Mouse (Mus musculus) kidney, adult 2 months (tissue): ENCODE results near the gene Psmb10. TPM values are rescaled to one million over a fixed set of nuclear protein-coding genes. Genes with fewer than 3 reads are reported as not detected.

ENCODE experiments used
- DNase-seq: peaks from one replicate; pipeline ENCODE4 v3.0.0; 2021
- H3K27ac ChIP-seq: fragments of 200-500 bp; 2 replicates; pipeline ENCODE4 v1.5.1; 2012; ENCODE audit warnings: low read depth, low read length, control low read depth, inconsistent platforms; ENCODE audit not compliant: insufficient read depth
- H3K27me3 ChIP-seq: fragments of 200-500 bp; replicated peaks from 2 replicates; pipeline ENCODE4 v1.6.1; 2012; ENCODE audit warnings: mild to moderate bottlenecking, moderate library complexity, low read length, inconsistent platforms; ENCODE audit not compliant: control insufficient read depth, insufficient read depth
- H3K36me3 ChIP-seq: fragments of 200-500 bp; 2 replicates; pipeline ENCODE4 v1.6.1; 2012; ENCODE audit warnings: mild to moderate bottlenecking, moderate library complexity, low read length, inconsistent platforms; ENCODE audit not compliant: control insufficient read depth, insufficient read depth
- H3K4me1 ChIP-seq: fragments of 200-500 bp; 2 replicates; pipeline ENCODE4 v1.6.1; 2011; ENCODE audit warnings: low read length; ENCODE audit not compliant: control insufficient read depth, insufficient read depth
- H3K4me3 ChIP-seq: fragments of 200-500 bp; 2 replicates; pipeline ENCODE4 v1.5.1; 2011; ENCODE audit warnings: mild to moderate bottlenecking, low read depth, low read length, control low read depth; ENCODE audit not compliant: insufficient read depth
- CTCF ChIP-seq: fragments of 200-500 bp; conservative IDR thresholded peaks from 2 replicates; pipeline ENCODE4 v1.5.1; 2011; ENCODE audit warnings: low read depth, mild to moderate bottlenecking, control low read depth, low read length, moderate library complexity, mixed read lengths; ENCODE audit not compliant: insufficient read depth, insufficient read length
- POLR2A ChIP-seq: fragments of 200-500 bp; IDR thresholded peaks from one replicate; pipeline ENCODE4 v1.6.1; 2011; ENCODE audit warnings: low read depth, low read length, control low read depth
- WGBS: fragments of 180-500 bp; shearing (Covaris S2); methylation state at CpG from one replicate; pipeline ENCODE4 v1.1.7; 2018; 5-methylcytosine and 5-hydroxymethylcytosine counted together
- polyA plus RNA-seq: library from polyadenylated mRNA; depleted of rRNA; stranded (reverse); fragments of >200 nt; gene quantifications from 2 replicates; pipeline ENCODE4 v1.2.3, GENCODE M21; 2012

Gene Psmb10
- polyA plus RNA-seq, 1 experiment, result 88.0 TPM

DNA sequence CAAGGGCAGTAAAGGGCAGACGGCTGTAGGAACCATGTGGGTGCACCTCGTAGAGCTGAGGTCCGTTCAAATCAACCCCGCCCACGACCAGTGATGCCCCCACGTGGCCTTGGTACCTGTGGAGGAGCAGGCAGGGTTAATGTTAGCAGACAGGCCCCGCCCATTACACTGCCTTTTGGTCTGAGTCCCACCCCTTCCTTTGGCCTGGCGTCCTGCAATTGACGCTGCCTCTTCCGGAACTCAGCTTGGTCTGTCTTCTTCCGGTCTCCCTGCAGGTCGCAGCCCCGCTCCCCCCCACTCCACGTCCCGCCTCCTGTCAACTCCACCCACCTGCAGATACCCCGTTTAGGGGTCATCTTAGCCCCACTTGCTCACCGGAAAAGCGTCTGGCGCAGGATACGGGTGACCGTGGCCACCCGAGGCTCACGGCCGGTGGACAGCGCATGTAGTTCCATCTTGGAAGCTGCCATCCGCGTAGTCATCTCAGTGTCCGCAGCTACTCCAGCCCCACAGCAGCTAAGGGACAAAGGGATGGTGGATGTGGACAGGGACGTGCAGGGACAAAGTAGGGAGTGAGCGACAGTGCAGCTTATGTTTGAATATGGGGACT lies 1.3 kb downstream of the Psmb10 start:
- Histone ChIP-seq H3K4me3 (peak overlapping the region; percentile 91), H3K36me3 (no peaks in the 10 kb centered on the region), H3K4me1 (peaks cover 4% of the 10 kb centered on the region; the same call in 1 of the 2 replicates), H3K27ac (peak overlapping the region; percentile 79), H3K27me3 (no peaks in the 10 kb centered on the region)
- WGBS, result under 1% methylated on average over 30 of the region's 30 CpGs
- TF ChIP-seq CTCF (0 out of 2 replicates have a peak, but pooled peaks have one; percentile 14), POLR2A (peak; percentile 78)
- DNase-seq, result peak; percentile 97

DNA sequence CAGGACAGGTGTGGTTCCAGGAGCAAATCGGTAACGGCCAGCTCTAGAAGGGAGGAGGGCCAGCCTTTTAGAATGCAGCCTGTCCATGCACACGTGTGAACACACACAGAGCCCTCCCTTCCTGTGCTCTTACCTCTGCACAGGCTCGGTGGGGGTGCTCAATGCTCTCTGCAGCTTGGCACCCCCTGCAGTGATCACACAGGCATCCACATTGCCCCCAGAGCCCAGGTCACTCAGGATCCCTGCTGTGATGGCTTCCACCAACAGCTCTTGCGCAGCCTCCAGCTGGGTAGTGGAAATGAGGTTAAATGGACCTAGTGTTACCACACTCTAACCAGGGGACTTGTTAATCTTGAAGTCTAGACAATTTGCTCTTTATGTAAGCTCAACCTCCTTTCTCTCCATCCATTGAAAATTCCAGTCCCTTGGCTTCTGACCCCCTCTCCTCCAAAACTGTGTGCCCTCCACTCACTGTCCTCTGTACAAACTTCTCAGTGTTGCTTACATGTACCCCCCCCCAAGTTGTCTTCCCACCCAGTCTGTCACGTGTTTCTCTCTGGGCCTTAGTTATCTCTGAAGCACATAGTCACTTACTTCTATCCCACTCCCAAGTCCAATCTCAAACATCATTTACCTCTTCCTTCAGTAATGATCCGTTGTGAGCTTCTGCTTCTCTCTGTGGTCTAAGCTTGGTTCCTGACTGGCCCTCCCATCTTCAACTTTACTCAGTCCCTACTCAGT lies 2.2 kb downstream of the Psmb10 start:
- Histone ChIP-seq H3K27me3 (no peaks in the 10 kb centered on the region), H3K4me3 (no peak overlapping the region), H3K27ac (no peak overlapping the region), H3K36me3 (no peaks in the 10 kb centered on the region), H3K4me1 (peaks cover 4% of the 10 kb centered on the region; the same call in 1 of the 2 replicates)
- DNase-seq, result no peak
- WGBS, result 38% methylated on average over 7 of the region's 7 CpGs
- TF ChIP-seq POLR2A (no peak), CTCF (no peak)

DNA sequence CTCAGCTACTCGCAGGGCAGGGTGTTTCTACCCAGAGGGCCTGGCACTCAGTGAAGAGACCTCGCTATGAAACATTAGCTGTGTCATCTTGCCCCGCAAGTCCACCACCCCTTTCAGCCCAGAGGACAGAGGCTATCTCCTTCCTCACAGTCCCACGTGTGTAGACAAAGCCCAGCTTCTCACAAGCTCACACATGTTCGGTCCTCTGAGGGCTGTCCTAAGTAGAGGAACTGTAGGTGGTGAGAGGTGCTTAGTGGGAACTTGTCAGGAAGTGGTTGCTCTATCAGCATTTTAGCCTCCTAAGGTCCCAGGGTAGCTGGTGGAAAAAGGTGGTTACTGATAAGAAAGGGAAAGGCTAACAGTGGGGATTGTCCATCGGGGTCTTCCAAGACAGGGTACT lies 3.1 kb downstream of the Psmb10 start:
- Histone ChIP-seq H3K27me3 (no peaks in the 10 kb centered on the region), H3K27ac (no peak overlapping the region), H3K4me1 (peaks cover 4% of the 10 kb centered on the region; the same call in 1 of the 2 replicates), H3K4me3 (no peak overlapping the region), H3K36me3 (no peaks in the 10 kb centered on the region)
- no peak for DNase-seq
- WGBS, result 75% methylated on average over 6 of the region's 6 CpGs
- TF ChIP-seq POLR2A (no peak), CTCF (no peak)

DNA sequence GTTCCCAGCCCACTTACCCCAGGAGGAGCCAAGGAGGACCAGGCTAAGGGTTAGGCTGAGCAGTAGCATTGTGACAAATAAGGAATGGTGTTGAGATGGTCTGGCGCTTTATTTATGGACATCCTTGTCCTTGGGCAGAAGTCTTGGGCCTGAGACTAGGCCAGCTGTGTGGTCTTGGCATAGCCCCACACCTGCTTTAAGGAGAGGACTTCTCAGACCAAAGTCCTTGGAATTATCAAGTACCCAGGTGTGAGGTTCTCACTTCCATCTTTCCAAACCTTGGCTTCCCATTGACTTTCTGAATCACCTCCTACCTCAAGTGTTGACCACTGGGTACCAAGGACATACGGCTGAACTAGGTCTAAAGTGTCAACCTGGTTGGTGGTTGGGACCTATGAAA lies 4.5 kb downstream of the Psmb10 start, which contains the start of gene Ctrl:
Gene Ctrl (minus strand): TSS at position 101 of the 400 bp plus-strand sequence.
- peaks cover 4% of the 10 kb centered on the region; the same call in 1 of the 2 replicates for H3K4me1 ChIP-seq
- no peaks in the 10 kb centered on the region for H3K27me3 ChIP-seq
- no peaks in the 10 kb centered on the region for H3K36me3 ChIP-seq
- WGBS, result 91% methylated on average over 2 of the region's 2 CpGs
- no peak for DNase-seq
- TF ChIP-seq POLR2A (no peak), CTCF (no peak)
- H3K27ac ChIP-seq, result no peak within 1 kb of the TSS
- no peak within 1 kb of the TSS for H3K4me3 ChIP-seq

DNA sequence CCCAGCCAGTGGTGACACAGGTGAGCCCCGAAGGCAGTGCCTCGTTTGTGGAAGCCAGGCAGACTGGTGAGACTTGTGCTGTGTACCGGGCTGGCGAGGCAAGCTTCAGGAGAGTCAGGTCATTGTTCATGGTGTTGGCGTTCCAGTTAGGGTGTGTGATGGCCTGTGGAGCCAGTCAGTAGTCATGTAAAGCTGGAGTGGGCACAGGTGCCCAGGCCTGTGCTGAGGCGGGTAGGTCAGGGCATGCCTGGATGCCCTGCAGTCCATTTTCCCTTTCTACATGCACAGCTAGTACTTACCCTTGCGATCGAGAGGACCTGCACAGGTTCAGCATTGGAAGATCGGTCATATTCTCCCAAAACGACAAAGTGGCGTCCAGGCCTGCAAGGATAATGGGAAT lies 5.7 kb downstream of the Psmb10 start:
- Histone ChIP-seq H3K27me3 (no peaks in the 10 kb centered on the region), H3K4me1 (peaks cover 4% of the 10 kb centered on the region; the same call in 1 of the 2 replicates), H3K27ac (no peak overlapping the region), H3K36me3 (no peaks in the 10 kb centered on the region), H3K4me3 (no peak overlapping the region)
- WGBS, result 90% methylated on average over 11 of the region's 11 CpGs
- no peak for TF ChIP-seq CTCF
- no peak for TF ChIP-seq POLR2A
- no peak for DNase-seq

DNA sequence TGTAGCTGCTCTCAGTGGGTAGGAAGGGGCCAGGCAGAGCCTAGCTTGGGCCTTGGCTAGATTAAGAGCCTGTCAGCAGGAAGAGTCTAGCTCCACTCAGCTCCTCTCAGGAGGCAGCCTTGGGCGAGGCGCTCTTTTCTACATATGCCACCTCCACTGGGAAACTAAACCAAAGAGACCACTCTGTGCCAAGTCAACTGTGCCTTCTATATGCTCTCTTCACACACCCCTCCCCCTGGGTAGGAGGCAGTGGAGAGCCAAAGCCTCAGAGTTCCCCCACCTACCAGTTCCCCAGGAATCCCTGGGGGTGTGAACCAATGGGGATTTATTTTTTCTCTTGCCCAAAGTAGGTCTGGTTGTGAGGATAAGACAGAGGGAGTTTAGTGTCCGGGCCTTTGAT lies 7.0 kb downstream of the Psmb10 start:
- Histone ChIP-seq H3K4me1 (no peaks in the 10 kb centered on the region), H3K36me3 (no peaks in the 10 kb centered on the region), H3K4me3 (no peak overlapping the region), H3K27ac (no peak overlapping the region), H3K27me3 (no peaks in the 10 kb centered on the region)
- DNase-seq, result no peak
- TF ChIP-seq CTCF (no peak), POLR2A (no peak)
- 98% methylated on average over 3 of the region's 3 CpGs for WGBS

DNA sequence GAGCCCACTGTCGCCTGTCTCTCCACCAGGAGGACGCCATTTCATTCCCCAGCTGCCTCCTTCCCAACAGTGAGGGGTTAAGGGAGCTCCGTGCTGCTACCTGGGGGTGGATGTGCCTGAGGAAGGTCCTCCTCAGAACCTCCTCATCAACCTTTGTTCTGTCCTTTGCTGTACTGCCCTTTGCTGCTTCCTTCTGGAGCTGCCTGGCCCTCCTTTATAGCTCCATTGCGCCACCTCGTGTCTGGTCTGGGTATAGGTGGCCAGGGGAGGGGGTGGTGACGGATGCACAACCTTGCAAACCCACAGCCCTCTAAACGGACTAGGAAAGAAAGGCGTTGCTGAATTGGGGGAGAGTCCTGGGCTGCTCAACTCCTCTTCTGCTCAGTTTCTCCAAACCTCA lies 7.6 kb downstream of the Psmb10 start:
- Histone ChIP-seq H3K27ac (no peak overlapping the region), H3K4me3 (no peak overlapping the region), H3K4me1 (no peaks in the 10 kb centered on the region), H3K36me3 (no peaks in the 10 kb centered on the region), H3K27me3 (no peaks in the 10 kb centered on the region)
- TF ChIP-seq POLR2A, result no peak
- TF ChIP-seq CTCF, result peak; percentile 97
- 20% methylated on average over 8 of the region's 8 CpGs for WGBS
- peak; percentile 81 for DNase-seq
